32 mouse cellular contexts compared by ENCODE assay signal in genomic region chr15:96180977-96181376, GRCm38 (mm10).
DNase-seq lines count a peak whose midpoint lies in the region; ATAC-seq and TF ChIP-seq lines count a peak whose summit lies in the region.
"Had no signal": no experiment of that assay in that cellular context is flagged by ENCODE, and none has a peak within 500 bp of the region (broad histone marks: within the 10 kb centered on the region; RNA-seq: fewer than 3 reads in every experiment).

No protein-coding gene starts in this region.

- TF ChIP-seq CTCF in ES-Bruce4 (IDR thresholded peaks at IDR 0.05; ENCODE audit: low read depth, low read length) = no peak

- H3K9me3 ChIP-seq in ES-Bruce4 (replicated peaks; ENCODE audit: control insufficient read depth, insufficient read depth, low read length, poor library complexity, severe bottlenecking) = no peaks in the 10 kb centered on the region
- H3K9me3 ChIP-seq: embryonic facial prominence, embryonic 10.5 days; embryonic facial prominence, embryonic 13.5 days; forebrain, embryonic 12.5 days; heart, embryonic 12.5 days; heart, embryonic 15.5 days; hindbrain, embryonic 12.5 days; hindbrain, embryonic 15.5 days had no signal

- 0 out of 2 replicates have a peak overlapping the region, but pooled peaks have one; percentile 37 for H3K27ac ChIP-seq in ES-Bruce4 (ENCODE audit: insufficient read depth, low read length)
- H3K27ac ChIP-seq: embryonic facial prominence, embryonic 10.5 days; embryonic facial prominence, embryonic 13.5 days; forebrain, embryonic 12.5 days; gastrocnemius, adult 2 months; heart, embryonic 15.5 days; hindbrain, embryonic 12.5 days; hindbrain, embryonic 15.5 days had no signal

- no peak for TF ChIP-seq POLR2A in ES-Bruce4 (IDR thresholded peaks at IDR 0.05; ENCODE audit: insufficient read depth, low read length)

- peaks cover 10% of the 10 kb centered on the region for H3K4me1 ChIP-seq in ES-Bruce4 (ENCODE audit: control insufficient read depth, insufficient read depth, low read length)

- no peak overlapping the region for H3K4me3 ChIP-seq in ES-Bruce4 (ENCODE audit: low read depth, low read length)
- H3K4me3 ChIP-seq: embryonic facial prominence, embryonic 10.5 days; embryonic facial prominence, embryonic 13.5 days; erythroblast, embryonic 14.5 days; forebrain, embryonic 12.5 days; gastrocnemius, adult 2 months; heart, embryonic 12.5 days; heart, embryonic 15.5 days; hindbrain, embryonic 12.5 days; hindbrain, embryonic 15.5 days had no signal

- no peaks in the 10 kb centered on the region for H3K27me3 ChIP-seq in ES-Bruce4 (ENCODE audit: control insufficient read depth, insufficient read depth, low read length, poor library complexity, severe bottlenecking)
- H3K27me3 ChIP-seq: embryonic facial prominence, embryonic 13.5 days; forebrain, embryonic 12.5 days; heart, embryonic 12.5 days; heart, embryonic 15.5 days; hindbrain, embryonic 12.5 days; hindbrain, embryonic 15.5 days; Patski had no signal

- H3K36me3 ChIP-seq in ES-Bruce4 (ENCODE audit: control insufficient read depth, insufficient read depth, low read length, poor library complexity, severe bottlenecking) = no peaks in the 10 kb centered on the region
- H3K36me3 ChIP-seq: embryonic facial prominence, embryonic 10.5 days; embryonic facial prominence, embryonic 13.5 days; forebrain, embryonic 12.5 days; G1E; heart, embryonic 12.5 days; heart, embryonic 15.5 days; hindbrain, embryonic 12.5 days; hindbrain, embryonic 15.5 days had no signal

- H3K9ac ChIP-seq in ES-Bruce4 (ENCODE audit: low read depth, poor library complexity, severe bottlenecking) = no peak overlapping the region
- H3K9ac ChIP-seq: embryonic facial prominence, embryonic 13.5 days; forebrain, embryonic 12.5 days; heart, embryonic 12.5 days; heart, embryonic 15.5 days; hindbrain, embryonic 12.5 days; hindbrain, embryonic 15.5 days had no signal

- peak; percentile 49; the same call in 1 of the 2 replicates for ATAC-seq in common myeloid progenitor, adult 5-6 weeks (replicated peaks; ENCODE audit: low read depth, poor library complexity, severe bottlenecking)
- peak; percentile 51; the same call in 1 of the 2 replicates for ATAC-seq in megakaryocyte, adult 5-6 weeks (ENCODE audit: poor library complexity, severe bottlenecking)
- ATAC-seq: CD4-positive, CD25-positive, alpha-beta regulatory T cell, adult 4 months; forebrain, embryonic 16.5 days; intestine, postnatal 0 days; Patski had no signal

- DNase-seq in A20 (ENCODE audit: low read depth, low spot score) = peak; percentile 47
- DNase-seq in gastrocnemius, adult 18-20 months (ENCODE audit: low spot score) = no peak
- no peak for DNase-seq in kidney, postnatal 14 days
- no peak for DNase-seq in layer of hippocampus, postnatal 36 days
- no peak for DNase-seq in kidney, adult 8-10 months
- DNase-seq: adrenal gland, postnatal 10 days; cerebellum, adult 11 months; cerebellum, adult 2 months; cerebellum, adult 9-11 months; cerebellum, postnatal 25 days; embryo, embryonic 11 days; gastrocnemius, adult 2 months; gastrocnemius, postnatal 14 days; heart, adult 18-20 months; heart, postnatal 10 days; heart, postnatal 4 days had no signal

- no peak for TF ChIP-seq EP300 in ES-Bruce4 (IDR thresholded peaks at IDR 0.05; ENCODE audit: insufficient read depth, low read depth, low read length)
